Mouse (Mus musculus) liver, adult 2 months (tissue): ENCODE results near the gene Pi4kb. TPM values are rescaled to one million over a fixed set of nuclear protein-coding genes. Genes with fewer than 3 reads are reported as not detected.

Experiments used
- DNase-seq: peaks from one replicate; pipeline ENCODE4 v3.0.0-alpha.2; 2011; ENCODE audit warnings: low read depth, low spot score; ENCODE audit errors: extremely low read depth
- H3K27ac ChIP-seq: fragments of 200-500 bp; replicated peaks from 2 replicates; pipeline ENCODE4 v1.5.1; 2012; ENCODE audit warnings: low read depth, mild to moderate bottlenecking, control low read depth, inconsistent platforms, low read length; ENCODE audit not compliant: insufficient read depth
- H3K27me3 ChIP-seq: fragments of 200-500 bp; 2 replicates; pipeline ENCODE4 v1.6.1; 2012; ENCODE audit warnings: mild to moderate bottlenecking, moderate library complexity, low read length, inconsistent platforms; ENCODE audit not compliant: control insufficient read depth, insufficient read depth
- H3K36me3 ChIP-seq: fragments of 200-500 bp; 2 replicates; pipeline ENCODE4 v1.6.1; 2012; ENCODE audit warnings: low read length, inconsistent platforms; ENCODE audit not compliant: control insufficient read depth, insufficient read depth
- H3K4me1 ChIP-seq: fragments of 200-500 bp; 2 replicates; pipeline ENCODE4 v1.6.1; 2011; ENCODE audit warnings: low read length; ENCODE audit not compliant: control insufficient read depth, insufficient read depth
- H3K4me3 ChIP-seq: fragments of 200-500 bp; 2 replicates; pipeline ENCODE4 v1.5.1; 2011; ENCODE audit warnings: low read depth, mild to moderate bottlenecking, control low read depth, low read length, moderate library complexity; ENCODE audit not compliant: insufficient read depth
- H3K79me2 ChIP-seq: fragments of 200-500 bp; 2 replicates; pipeline ENCODE4 v1.6.1; 2012; ENCODE audit warnings: inconsistent platforms, mild to moderate bottlenecking, low read length, moderate library complexity; ENCODE audit not compliant: control insufficient read depth, insufficient read depth
- H3K9ac ChIP-seq: fragments of 200-500 bp; 2 replicates; pipeline ENCODE4 v1.6.1; 2012; ENCODE audit warnings: low read depth, mild to moderate bottlenecking, control low read depth, inconsistent platforms, low read length
- CTCF ChIP-seq: fragments of 200-500 bp; IDR thresholded peaks from 2 replicates; pipeline ENCODE4 v1.5.1; 2011; ENCODE audit warnings: low read depth, low read length, control low read depth
- POLR2A ChIP-seq: fragments of 200-500 bp; IDR thresholded peaks from 2 replicates; pipeline ENCODE4 v1.6.1; 2011; ENCODE audit warnings: low read length, control low read depth; ENCODE audit not compliant: insufficient read depth; ENCODE audit errors: extremely low read depth
- WGBS: fragments of 180-500 bp; shearing (Covaris S2); methylation state at CpG from one replicate; pipeline ENCODE4 v1.1.7; 2018; 5-methylcytosine and 5-hydroxymethylcytosine counted together
- polyA plus RNA-seq: library from polyadenylated mRNA; depleted of rRNA; stranded (reverse); fragments of >200 nt; gene quantifications from 2 replicates; pipeline ENCODE4 v1.2.3, GENCODE M21; 2012
- total RNA-seq: library from RNA; depleted of rRNA; stranded (reverse); fragments of >200 nt; gene quantifications from 2 replicates; pipeline ENCODE4 v1.2.3, GENCODE M21; 2014

Gene Pi4kb
- total and polyA plus RNA-seq, 2 experiments, result 26.0 to 26.5 TPM

DNA sequence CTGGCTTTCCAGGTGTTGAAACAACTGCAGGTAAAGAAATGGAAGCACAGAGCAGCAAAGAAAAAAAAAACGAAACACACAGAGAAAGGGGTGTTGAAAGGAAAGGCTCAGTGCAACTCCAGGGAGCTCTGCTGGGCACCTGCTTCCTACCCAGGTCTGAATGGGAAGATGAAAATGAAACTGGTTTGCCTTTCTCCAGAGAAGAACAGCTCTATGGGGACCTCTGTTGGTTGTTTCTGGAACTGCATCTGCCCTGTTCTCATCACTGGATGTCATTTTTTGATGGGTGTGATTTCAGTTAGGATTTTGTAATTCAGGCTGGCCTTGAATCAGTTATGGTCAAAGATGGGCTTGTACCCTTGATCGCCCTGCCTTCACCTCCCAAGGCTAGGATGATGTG, 22.4 kb downstream of the Pi4kb start:
- TF ChIP-seq CTCF (peak; percentile 69), POLR2A (no peak)
- Histone ChIP-seq H3K79me2 (no peaks in the 10 kb centered on the region), H3K4me1 (no peaks in the 10 kb centered on the region), H3K9ac (no peak overlapping the region), H3K27me3 (no peaks in the 10 kb centered on the region), H3K27ac (no peak overlapping the region), H3K4me3 (no peak overlapping the region), H3K36me3 (peaks cover 75% of the 10 kb centered on the region)
- 19% methylated on average over 2 of the region's 2 CpGs for WGBS
- DNase-seq, result peak; percentile 55

DNA sequence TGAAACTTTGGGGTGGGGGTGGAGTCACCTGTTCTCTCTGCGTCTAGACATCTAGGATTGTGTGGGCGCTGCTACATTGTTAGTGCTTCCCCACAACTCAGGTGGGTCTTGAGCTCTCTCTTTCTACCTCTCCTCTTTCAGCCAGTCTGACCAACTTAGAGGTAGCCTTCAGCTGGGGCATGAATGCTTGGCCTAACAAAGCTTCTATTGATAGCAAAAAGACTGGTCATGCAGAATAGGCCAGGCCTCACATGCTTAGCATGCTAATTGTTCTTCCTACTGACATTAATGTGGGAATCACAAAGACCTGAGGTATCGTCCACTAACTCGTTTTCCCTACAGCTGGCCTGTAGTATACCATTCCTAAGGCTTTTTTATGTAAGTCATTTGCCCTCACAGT, 28.0 kb downstream of the Pi4kb start:
- H3K27ac ChIP-seq, result no peak overlapping the region
- no peak overlapping the region for H3K9ac ChIP-seq
- 95% methylated on average over 4 of the region's 4 CpGs for WGBS
- no peaks in the 10 kb centered on the region for H3K79me2 ChIP-seq
- peaks cover 73% of the 10 kb centered on the region for H3K36me3 ChIP-seq
- no peak for DNase-seq
- no peak for TF ChIP-seq CTCF
- H3K4me1 ChIP-seq, result no peaks in the 10 kb centered on the region
- H3K27me3 ChIP-seq, result no peaks in the 10 kb centered on the region
- H3K4me3 ChIP-seq, result no peak overlapping the region

DNA sequence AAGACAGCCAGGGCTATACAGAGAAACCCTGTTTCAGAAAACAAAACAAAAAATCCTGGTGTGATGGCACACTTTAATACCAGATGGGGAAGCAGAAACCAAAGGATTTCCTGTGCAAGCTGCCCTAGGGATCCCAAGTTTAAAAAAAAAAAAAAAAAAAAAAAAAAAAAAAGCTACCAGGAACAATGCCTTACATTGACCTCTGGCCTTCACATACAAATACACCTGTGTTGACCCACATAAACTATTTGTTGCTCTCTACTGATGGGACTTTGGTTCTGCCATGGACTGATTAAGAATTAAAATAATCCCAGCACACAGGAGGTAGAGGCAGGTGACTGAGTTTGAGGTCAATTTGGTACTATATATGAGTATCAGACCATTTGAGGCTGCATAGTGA, 28.7 kb downstream of the Pi4kb start:
- H3K27ac ChIP-seq, result no peak overlapping the region
- H3K4me1 ChIP-seq, result no peaks in the 10 kb centered on the region
- no peaks in the 10 kb centered on the region for H3K79me2 ChIP-seq
- H3K36me3 ChIP-seq, result peaks cover 67% of the 10 kb centered on the region
- no peak overlapping the region for H3K9ac ChIP-seq
- no peak overlapping the region for H3K4me3 ChIP-seq
- H3K27me3 ChIP-seq, result no peaks in the 10 kb centered on the region
- TF ChIP-seq CTCF (no peak), POLR2A (no peak)
- DNase-seq, result no peak

DNA sequence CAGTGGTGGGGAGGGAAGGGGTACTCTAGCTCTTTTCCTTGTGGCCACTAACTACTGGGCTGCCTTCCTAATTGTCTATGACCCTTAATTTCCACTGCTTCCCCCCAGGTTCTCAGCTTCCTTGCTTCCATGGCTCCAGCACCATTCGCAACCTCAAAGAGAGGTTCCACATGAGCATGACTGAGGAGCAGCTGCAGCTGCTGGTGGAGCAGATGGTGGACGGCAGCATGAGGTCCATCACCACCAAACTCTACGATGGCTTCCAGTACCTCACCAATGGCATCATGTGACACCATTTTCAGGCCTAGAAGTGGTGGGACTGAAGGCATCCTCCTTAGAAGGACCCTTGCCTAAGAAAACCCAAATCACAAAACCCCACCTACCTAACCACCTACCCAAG, 31.1 kb downstream of the Pi4kb start:
- 97% methylated on average over 3 of the region's 3 CpGs for whole genome bisulfite sequencing
- Histone ChIP-seq H3K4me3 (no peak overlapping the region), H3K9ac (no peak overlapping the region), H3K79me2 (no peaks in the 10 kb centered on the region), H3K27me3 (no peaks in the 10 kb centered on the region), H3K4me1 (no peaks in the 10 kb centered on the region), H3K27ac (no peak overlapping the region), H3K36me3 (peaks cover 45% of the 10 kb centered on the region)
- no peak for TF ChIP-seq CTCF
- no peak for TF ChIP-seq POLR2A
- DNase-seq, result no peak

DNA sequence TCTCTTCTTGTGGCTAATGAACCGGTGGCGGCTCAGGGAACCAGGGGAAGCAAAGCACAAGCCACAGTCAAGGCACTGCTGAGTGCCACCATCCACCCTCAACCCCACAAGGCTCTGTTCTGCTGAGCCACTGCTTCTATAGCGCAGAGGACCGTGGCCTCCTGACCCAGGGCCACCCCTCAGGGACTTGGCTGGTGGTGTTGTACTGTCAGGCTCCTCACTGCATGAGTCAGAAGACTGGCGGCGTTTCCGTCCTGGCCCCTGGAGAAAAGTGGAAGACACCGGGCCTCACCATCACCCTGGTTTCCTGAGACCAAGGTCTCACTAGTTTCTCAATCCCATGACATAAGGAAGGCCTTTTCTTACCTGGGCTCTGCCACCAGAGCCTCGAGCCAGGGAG, 33.2 kb downstream of the Pi4kb start:
- Histone ChIP-seq H3K4me1 (no peaks in the 10 kb centered on the region), H3K4me3 (no peak overlapping the region), H3K36me3 (peaks cover 29% of the 10 kb centered on the region), H3K27ac (no peak overlapping the region), H3K9ac (no peak overlapping the region), H3K79me2 (no peaks in the 10 kb centered on the region), H3K27me3 (no peaks in the 10 kb centered on the region)
- no peak for DNase-seq
- 84% methylated on average over 9 of the region's 9 CpGs for WGBS
- TF ChIP-seq CTCF, result no peak
- TF ChIP-seq POLR2A, result no peak

DNA sequence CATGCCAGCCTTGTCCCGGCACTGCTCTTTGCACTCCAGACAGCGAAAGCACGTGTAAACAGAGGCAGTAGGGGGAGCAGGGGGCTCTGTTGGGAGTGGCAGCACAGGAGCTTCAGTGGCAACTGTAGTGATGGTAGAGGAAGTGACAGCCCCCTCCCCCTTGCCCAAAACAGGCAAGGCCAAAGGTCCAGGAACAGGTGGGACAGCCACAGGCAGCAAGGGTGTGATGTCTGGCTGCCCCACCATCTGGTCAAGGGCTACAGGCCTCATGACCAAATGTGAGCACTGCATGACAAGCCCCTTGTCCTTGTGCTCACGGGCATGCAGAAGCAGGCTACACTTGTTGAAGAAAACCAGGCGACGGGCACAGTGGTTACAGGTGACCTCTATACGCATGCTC, 35.9 kb downstream of the Pi4kb start:
- Histone ChIP-seq H3K9ac (no peak overlapping the region), H3K27me3 (no peaks in the 10 kb centered on the region), H3K79me2 (no peaks in the 10 kb centered on the region), H3K27ac (no peak overlapping the region), H3K4me1 (peaks cover 9% of the 10 kb centered on the region), H3K36me3 (peaks cover 7% of the 10 kb centered on the region), H3K4me3 (no peak overlapping the region)
- 85% methylated on average over 7 of the region's 7 CpGs for WGBS
- TF ChIP-seq CTCF (no peak), POLR2A (no peak)
- no peak for DNase-seq
